Mouse (Mus musculus): ENCODE results near the gene F2rl2.

F2rl2 gene

DNA sequence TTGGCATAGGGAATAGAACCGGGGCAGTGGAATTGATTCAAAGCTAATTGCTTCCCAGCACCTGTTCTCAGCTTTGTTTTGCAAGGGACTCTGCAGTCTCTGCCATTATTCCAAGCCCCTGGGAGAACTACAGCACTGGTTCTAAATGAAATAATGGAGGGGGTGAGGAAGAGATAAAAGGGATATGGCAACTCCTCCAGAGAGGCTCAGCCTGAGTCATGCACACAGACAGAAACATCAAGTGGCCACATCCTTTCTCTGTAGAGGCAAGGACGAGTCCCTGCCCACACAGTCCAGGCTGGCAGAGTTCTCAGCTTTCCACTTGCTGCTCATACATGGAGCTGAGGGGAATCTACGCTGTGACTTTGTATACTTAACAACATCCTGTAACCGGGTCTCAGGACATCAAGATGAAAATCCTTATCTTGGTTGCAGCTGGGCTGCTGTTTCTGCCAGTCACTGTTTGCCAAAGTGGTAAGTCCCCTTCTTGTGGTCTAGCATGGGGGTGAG lies at the start of gene F2rl2:
F2rl2 (plus strand) TSS at position 200 of the 510 bp plus-strand sequence.
- no peak for DNase-seq

DNA sequence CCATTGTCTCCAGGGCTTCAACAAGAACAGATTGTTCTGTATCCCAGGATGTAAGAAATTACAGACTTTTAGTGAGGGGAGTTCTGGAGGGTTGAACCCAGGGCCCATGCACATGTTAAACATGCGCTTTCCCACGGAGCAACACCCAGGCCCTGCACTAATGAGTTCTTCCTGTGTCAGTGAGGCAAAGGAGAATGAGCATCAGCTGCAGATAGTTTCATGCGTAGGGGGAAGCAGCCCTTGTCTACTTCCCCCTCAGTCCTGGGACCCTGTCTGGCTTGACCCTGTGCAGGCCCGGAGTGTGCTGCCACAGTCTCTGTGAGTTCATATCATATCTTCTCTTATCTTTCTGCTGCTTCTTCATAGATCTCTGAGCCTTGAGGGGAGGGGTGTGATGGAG lies 49.4 kb upstream of the F2rl2 start:
- no peak for DNase-seq

- no peak for DNase-seq
These were observed 46.7 kb upstream of the F2rl2 start for GRCm38 (mm10) chr13:95649941-95650340.

GRCm38 (mm10) chr13:95651870-95652668 lies 44.6 kb upstream of the F2rl2 start:
- DNase-seq, result no peak

DNA sequence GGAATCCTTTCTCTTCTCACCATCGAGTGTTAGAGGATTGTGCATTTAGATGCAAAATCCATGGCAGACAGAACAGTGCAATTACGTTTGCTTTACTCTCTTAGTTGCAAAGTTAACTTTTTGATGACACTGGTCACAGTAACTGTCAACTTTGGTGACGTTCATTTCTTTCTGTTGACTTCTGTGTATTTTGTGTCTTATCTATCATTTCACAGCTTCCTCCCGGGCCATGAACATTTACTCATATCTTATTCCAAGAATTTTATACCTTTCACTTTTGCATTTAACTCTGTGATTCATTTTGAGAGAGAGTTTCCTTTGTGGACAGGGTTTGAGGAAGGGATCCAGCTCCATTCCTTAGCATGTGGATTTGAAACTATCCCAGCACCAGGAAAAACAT lies 43.0 kb upstream of the F2rl2 start:
- no peak for DNase-seq

- no peak for DNase-seq
These were observed 41.4 kb upstream of the F2rl2 start for GRCm38 (mm10) chr13:95655284-95655683.

DNA sequence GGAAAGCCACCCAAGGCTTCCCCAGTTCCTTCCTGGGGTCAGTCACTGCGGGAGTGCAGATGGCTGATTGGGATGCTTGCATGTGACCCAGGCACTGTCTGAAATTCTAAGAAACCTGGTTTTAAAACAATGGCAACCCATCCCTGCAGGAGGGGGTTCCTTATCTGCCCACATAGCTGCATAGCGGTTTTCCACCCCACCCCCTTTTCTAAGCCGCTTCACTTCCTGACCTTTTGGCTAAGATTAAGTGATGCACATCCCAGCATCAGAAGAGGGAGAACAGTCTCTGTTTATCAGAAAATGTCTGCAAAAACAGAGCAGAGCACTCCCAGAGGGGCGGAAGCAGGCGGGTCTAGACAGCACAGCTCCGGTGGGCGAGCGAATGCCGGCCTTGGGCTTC lies 39.5 kb upstream of the F2rl2 start:
- no peak for DNase-seq

GRCm38 (mm10) chr13:95659432-95659831 lies 37.2 kb upstream of the F2rl2 start:
- DNase-seq, result no peak

DNA sequence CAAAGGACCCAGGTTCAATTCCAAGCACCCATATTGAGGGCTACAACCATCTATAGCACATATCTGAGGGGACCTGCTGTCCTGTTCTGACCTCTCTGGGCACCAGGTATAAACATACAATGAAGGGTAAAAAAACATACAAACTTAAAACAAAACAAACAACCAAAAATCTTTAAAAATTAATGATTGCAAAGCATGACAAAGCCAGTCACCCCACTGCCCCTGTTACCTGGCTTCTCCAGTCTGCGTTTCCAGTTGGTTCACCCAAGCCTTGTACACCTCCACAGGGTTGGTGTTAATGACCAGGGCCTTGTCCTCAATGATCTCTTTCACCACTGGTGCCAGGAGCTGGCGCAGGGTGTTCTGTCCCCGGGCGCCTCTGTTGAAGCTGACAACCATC lies 32.8 kb upstream of the F2rl2 start:
- DNase-seq, result no peak

DNA sequence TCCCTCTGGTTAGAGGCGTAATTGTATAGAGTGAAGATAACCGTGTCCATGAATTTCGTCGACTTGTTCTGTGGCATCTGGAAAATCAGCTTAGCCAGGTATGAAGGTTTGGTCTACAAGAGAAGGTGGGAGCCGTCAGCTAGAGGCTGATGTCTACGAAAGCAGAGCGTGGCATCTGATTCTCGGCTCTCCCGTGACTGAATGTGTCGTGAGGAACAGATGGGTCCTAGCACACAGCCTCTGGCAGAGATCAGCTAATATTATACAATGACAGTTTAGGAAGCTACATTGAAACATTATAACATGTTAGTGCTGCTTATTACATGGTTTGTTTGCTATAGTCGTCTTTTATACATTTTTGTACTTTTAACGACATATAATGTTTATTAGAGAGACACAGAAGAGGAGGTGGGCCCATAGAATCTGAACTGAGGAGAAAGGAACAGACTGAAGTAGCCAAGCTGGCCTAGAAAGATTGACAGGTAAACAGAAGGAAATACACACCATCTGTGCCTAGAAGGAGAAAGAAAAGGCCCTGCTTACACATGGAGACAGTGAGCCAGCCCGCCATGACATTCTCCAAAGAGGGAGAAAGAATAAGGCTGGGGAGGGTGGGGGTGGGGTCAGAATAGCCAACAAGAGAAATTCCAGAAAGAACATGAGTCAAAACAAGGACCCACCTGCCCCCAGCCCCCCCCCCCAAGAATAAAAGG lies 30.9 kb upstream of the F2rl2 start:
- DNase-seq, result no peak

DNA sequence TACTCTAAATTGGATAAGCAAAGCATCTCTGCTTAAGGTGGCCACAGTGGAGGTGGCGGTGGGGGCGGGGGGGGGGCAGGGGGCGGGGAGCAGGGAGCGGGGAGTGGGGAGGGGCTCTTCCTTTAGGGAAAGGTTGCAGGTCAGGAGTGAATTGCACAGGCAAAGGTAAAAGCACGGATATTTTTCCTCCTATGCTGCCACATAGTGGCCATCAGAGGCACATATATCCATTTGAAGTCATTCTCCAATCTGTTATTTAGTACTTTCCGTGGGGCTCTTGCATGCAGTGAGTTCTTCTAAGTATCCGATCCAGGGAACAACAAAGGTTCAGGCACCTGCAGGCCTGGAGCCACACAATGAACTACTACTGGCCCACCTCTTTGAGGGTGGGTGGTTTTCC lies 29.4 kb upstream of the F2rl2 start:
- DNase-seq, result no peak

- no peak for DNase-seq
These were observed 26.1 kb upstream of the F2rl2 start for GRCm38 (mm10) chr13:95670534-95670933.

DNA sequence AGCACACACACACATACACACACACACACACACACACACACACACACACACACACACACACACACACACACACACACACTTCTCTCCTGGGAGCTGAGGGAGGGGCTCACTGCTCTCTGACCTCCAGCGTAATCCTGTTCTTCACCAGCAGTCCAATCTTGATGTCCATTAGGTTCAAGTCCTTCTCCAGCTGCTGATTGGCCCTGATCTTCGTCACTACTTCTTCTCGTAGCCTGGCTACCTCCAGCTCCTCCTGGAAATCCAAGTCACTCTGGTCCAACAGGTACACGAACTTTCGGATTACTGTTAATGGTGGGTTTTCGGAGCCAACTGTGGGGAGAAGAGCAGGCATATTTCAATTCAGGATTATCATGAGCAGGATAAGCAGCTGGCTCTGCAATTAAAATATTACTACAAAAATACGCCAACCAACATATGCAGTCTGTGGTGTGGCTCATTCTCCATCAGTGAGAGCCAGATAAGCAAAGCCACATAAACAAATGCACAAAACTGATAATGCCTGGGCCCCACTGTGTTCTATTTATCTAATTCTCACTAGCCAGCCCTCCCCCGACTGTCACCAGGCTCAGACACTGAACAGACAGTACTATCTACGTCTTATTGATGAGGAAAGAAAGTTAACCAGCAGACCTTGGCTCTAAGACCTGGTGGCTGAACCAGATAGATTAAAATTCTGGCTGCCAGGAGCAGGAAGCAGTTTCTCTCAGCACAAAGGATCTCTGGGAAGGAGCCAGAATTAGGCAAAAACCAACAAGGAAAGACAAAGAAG lies 25.4 kb upstream of the F2rl2 start:
- no peak for DNase-seq

DNA sequence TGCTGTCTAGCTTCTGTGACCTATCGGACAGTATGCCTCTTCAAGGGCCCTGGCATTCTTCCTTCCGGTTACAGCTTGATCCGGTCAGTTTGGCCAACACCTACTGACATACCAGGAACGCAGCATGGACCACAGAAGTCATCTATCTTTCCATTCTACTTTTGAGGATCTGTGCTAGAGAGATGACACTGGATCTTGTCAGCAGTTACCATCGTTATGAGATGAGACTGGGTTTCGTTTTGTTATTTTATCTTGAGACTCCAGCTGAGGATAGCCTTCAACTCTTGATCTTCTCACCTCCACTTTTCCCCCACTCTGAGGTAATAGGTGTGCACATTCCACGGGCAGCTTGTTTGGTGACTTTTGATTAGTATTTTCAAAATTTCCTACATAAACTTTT lies 24.3 kb upstream of the F2rl2 start:
- no peak for DNase-seq

DNA sequence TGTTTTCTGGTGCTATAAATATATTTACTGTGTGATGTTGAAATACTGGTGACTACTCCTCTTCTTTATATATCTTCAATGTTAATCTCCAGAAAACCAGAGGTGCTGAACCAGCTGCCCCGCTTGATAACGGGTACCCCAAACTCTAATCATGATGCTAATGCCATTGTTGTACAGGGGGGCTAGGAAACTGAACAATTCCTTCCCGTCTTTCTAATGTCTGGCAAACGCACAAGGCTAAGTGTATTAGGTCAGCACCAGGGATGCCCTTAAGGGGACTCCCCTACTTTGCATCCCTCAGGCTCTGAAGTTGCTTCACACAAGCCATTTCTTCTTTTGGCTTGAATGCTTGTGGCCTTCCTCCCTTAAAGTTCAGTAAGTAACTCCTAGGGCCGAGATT lies 17.6 kb upstream of the F2rl2 start:
- DNase-seq, result no peak

- DNase-seq, result no peak
These were observed 17.1 kb upstream of the F2rl2 start for GRCm38 (mm10) chr13:95679491-95679941.

DNA sequence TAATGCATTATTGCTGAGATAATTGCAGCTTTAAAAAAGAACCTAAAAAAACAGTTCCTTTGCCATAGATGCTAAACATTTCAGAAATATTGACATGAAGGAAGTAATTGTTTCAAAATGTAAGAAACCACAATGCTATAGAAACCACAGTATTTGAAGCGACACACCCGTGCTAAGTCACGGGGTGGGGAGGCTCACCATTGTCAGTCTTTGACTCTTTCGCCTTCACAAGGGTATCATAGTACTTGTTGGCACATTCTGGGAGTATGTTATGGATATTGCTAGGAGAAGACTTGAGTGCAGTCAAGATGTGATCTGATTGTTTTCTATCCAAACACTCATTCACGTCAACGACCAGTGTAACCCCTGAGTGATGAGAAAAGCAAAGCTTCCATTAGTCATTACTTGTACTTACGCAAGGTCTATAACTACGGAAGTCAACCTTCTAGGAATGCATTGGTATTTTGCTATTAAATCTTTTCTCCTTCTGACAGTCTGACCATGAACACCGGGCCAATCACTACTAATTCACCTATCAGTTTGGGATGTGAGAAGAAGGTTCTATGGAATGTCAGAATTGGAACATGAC lies 11.9 kb upstream of the F2rl2 start:
- DNase-seq, result no peak

DNA sequence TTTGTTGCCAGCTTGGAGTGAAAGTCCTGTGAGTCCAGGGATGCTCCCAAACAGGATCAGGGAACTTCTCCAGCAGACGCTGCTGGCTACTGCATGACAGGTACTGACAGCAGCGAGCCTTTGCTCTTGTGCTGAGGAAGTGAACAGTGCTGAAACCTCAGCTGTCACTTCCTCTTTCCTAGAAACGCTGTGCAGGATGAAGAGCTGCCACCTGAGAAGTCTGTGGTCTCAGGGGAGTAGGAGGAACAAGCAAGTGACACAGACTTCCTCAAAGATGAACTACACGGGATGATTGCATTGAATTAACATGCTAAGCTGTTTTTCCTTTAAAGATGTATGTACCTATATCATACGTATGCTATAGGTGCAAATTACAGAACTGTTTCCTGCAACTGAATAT lies 10.9 kb upstream of the F2rl2 start:
- peak; percentile 31 to 49 for DNase-seq

- no peak for DNase-seq
These were observed 8.1 kb upstream of the F2rl2 start for GRCm38 (mm10) chr13:95688576-95688975.

DNA sequence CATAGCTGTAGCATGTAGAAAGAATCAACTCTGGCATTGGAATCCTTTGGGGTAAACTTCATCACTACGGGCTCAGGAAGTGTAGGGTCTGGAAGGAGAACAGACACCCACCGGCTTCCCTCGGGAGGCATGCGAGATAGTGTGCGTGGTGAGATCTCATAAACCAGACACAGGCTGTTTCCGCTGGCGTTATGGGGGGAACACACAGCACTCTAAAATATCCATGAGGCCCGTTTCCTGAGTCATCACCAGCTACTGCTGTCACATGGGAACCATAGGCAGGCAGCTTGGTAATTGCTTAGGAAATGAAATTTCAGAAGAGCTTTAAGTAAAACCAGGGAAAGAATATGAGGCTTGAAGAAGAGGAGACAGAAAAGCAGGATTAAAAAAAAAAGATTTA lies 4.5 kb upstream of the F2rl2 start:
- DNase-seq, result no peak

DNA sequence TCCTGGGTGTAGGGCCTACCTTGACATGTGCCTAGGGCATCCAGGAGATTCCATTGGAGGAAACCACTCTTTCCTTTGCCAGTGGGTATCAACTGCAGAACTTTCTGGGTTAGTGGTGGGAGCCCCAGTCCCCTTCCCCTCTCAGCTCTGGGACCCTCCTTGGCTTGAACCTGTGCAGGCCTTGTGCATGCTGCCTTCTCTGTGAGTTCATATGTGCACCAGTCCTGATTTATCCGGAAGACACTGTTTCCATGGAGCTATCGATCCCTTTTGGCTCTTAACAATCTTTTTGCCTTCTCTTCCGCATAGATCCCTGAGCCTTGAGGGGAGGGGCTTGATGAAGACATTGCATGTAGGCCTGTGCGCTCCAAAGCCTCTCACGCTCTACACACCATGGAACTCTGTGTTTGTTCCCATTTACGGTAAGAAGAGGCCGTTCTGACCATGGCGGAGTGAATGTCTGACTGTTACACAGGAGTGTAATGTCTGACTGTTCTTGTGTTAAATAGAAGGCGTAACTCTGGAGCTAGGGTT lies 466 bp upstream of the F2rl2 start:
- DNase-seq, result no peak

DNA sequence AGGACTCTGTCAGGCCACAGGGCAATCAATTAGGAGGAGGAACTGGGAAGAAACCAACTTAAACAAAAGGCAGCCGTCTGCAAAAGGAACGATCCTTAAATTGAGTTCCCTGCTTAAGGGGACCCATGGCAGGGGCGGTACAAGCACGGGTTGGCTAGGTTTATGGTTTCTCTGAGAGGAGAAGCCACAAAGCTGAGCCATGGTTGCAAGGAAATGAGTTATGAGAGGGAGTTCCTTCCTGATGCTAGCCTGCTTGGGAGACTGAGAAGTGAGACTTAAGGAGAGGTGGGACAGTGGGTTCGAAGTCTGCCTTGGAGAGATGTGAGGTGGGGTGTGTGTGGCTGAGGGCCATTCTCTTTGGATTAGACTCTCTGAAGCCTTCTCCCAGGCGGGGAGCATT lies 1.2 kb downstream of the F2rl2 start:
- no peak for DNase-seq

DNA sequence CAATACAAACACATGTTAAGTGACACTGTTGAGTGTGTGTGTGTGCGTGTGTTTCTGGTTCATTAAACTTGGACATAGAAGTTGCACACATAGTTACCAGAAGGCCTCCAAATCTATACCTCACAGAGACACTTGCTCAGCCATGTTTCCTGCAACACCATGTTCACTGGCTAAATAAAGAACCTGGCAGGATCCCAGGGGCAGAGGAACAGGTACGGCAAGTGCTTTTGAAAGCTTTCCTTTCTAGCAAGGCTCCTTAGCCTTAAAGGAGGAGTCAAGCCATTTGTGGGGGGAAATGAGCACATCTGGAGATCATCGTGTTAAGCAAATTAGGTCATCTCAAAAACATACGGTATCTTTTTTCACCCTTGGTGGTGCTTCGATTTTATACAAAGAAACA lies 6.7 kb downstream of the F2rl2 start:
- DNase-seq, result no peak

Data from spleen, adult 18-20 months (tissue).